Mouse (Mus musculus): ENCODE results near the gene Ano1.

- TF ChIP-seq GATA1 (IDR thresholded peaks at IDR 0.05; ENCODE audit: borderline replicate concordance, low read length) = no peak
- TF ChIP-seq FLI1 (IDR thresholded peaks at IDR 0.05; ENCODE audit: low read length) = no peak
Observed at GRCm38 (mm10) chr7:144550811-144551210, 201.0 kb downstream of the Ano1 start.
